Mouse (Mus musculus): Measurements from ENCODE around the gene Pitpnb.

- TF ChIP-seq HCFC1 (IDR thresholded peaks at IDR 0.05; ENCODE audit: borderline replicate concordance, insufficient read depth, low read length) = no peak
- no peak for TF ChIP-seq CHD2 (IDR thresholded peaks at IDR 0.05; ENCODE audit: low read depth, low read length)
Measured at GRCm38 (mm10) chr5:111432842-111433241, 102.3 kb downstream of the Pitpnb start.
